Mouse (Mus musculus): ENCODE data around the gene Nudt8. TPM values are rescaled to one million over a fixed set of nuclear protein-coding genes. Genes with fewer than 3 reads are reported as not detected.

Nudt8 gene
- total RNA-seq, 4 experiments from 2014 or later = 7.4 to 10.5 (median 8.9) TPM

DNA sequence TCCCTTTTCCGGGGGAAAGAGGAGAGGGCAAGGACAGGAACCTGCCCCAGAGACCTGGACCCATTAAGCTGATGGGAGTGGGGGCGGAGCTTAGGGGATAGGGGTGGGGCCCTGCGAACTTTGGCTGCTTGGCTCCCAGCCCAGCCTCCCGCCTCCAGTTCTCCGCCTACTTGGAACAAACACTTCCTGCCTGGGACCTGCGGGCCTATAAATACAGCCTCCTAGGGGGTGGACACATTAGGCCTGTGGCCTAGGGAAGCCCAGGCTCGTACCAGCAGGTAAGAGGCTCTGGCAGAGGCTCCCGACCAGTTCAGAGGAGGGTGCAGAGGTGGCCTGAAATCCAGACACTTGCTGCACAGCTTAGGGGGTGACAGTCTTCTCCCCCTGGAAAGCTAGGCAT lies 14.0 kb upstream of the Nudt8 start, which contains the start of gene Acy3:
Gene Acy3, plus strand, starts transcription at position 237 of the 400 bp plus-strand sequence.
- DNase-seq (ENCODE audit: low spot score in 2 of 2) = peak; percentile 34 to 43

- no peak for DNase-seq (ENCODE audit: low spot score in 2 of 2)
Observed at GRCm38 (mm10) chr19:3988066-3988465, 12.3 kb upstream of the Nudt8 start.

GRCm38 (mm10) chr19:3988750-3989149 lies 11.6 kb upstream of the Nudt8 start:
- DNase-seq (ENCODE audit: low spot score in 2 of 2) = no peak

DNA sequence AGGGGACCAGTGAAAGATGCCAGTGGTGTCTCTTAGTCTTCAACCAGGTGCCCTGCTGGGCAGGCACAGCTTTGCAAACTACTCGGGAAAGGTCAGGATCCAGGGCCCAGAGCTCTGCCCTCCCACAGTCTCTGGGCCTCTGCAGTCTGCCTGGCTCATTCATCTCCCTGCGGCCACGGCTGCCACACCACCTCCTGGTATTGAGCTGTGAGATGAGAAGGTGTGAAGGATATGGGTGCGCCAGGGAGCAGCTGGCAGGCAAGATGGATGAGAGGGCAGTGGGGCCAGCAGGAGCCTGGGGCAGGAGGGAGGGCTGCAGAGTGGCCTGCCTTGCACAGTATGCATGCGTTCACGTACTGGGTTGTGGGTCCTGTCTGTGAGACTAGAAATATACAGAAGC lies 9.6 kb upstream of the Nudt8 start:
- DNase-seq (ENCODE audit: low spot score in 2 of 2) = no peak

GRCm38 (mm10) chr19:3991562-3991961 lies 8.8 kb upstream of the Nudt8 start:
- DNase-seq (ENCODE audit: low spot score in 2 of 2) = no peak

- no peak for DNase-seq (ENCODE audit: low spot score in 2 of 2)
Observed at GRCm38 (mm10) chr19:3991966-3992365, 8.4 kb upstream of the Nudt8 start.

GRCm38 (mm10) chr19:3992416-3992815 lies 8.0 kb upstream of the Nudt8 start, which contains the start of gene Tbx10:
Gene Tbx10, plus strand, starts transcription at chr19:3992752.
- DNase-seq (ENCODE audit: low spot score in 2 of 2) = no peak

DNA sequence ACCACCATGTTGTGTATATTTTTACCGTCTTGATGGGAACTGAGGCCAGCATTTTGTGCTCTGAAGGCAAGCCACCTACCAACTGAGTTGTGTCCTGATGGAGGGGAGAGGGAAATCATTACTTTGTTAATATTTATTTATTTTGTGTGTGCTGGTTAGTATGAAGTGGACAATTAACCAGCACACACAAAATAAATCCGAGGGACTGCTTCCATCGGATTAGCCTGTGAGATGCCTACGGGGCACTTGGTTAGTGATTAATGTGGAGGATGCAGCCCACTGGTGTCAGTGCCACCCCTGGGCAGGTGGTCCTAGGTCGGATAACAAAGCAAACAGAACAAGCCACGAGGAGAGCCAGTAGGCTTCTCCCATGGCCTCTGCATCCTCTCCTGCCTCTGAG lies 5.4 kb upstream of the Nudt8 start:
- DNase-seq (ENCODE audit: low spot score in 2 of 2) = no peak

DNA sequence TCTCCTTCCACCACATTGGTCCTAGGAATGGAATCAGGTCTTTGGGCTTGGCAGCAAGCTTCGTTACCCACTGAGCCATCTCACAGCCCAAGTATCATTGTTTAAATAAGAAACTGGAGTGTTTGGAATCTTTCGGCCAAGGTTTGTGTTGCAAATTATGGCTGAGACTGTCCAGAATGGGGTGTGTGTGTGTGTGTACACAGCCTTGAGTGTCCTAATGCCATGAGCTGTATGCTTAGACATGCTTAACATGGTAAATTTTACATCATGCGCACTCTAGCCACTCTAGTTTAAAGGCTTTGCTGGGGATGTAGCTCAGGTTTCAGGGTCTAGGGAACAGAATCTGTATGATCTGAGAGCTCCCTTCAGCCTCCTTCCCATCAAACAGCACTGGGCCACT lies 4.9 kb upstream of the Nudt8 start:
- DNase-seq (ENCODE audit: low spot score in 2 of 2) = no peak

DNA sequence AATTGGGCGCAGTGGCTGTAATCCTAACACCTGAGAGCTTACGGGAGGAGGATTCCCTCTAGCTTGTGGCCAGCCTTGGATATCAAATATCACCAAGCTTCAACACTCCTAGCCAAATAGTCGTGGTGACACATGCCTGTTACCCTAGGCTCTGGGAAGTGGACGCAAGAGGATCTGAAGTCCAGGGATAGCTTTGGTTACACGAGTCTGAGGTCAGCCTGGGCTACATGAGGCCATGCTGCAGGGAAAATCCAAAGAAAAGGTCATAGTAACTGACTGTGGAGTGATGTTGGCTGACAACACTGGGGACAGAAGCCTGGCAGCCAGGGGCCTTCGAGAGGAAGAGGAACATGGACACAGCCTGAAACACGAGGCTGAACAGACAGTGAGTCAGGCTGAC lies 4.3 kb upstream of the Nudt8 start:
- DNase-seq (ENCODE audit: low spot score in 2 of 2) = no peak

- DNase-seq (ENCODE audit: low spot score in 2 of 2) = no peak
Observed at GRCm38 (mm10) chr19:3996747-3997146, 3.6 kb upstream of the Nudt8 start.

- DNase-seq (ENCODE audit: low spot score in 2 of 2) = no peak
Observed at GRCm38 (mm10) chr19:3997231-3997630, 3.1 kb upstream of the Nudt8 start.

DNA sequence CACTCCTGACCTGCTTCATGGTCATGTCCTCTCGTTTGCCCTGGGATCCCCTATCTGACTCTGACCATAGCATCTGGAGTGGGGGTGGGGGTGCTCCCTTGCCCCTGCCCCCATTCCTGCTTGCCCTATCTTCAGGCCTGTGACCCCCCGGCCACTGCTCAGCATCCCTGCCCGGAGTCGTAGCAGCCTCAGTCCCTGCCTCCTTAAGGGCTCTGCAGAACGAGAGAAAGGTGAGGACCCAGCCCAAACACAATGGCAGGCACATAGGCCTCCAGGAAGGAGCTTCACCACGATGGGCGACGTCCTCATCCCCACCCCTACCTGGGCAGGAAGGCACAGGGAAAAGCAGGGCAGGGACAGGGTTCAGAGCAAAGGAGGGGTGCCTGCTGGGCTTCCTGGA lies 2.0 kb upstream of the Nudt8 start:
- no peak for DNase-seq (ENCODE audit: low spot score in 2 of 2)

GRCm38 (mm10) chr19:3999121-3999730 lies 1.2 kb upstream of the Nudt8 start:
- no peak for DNase-seq (ENCODE audit: low spot score in 2 of 2)

DNA sequence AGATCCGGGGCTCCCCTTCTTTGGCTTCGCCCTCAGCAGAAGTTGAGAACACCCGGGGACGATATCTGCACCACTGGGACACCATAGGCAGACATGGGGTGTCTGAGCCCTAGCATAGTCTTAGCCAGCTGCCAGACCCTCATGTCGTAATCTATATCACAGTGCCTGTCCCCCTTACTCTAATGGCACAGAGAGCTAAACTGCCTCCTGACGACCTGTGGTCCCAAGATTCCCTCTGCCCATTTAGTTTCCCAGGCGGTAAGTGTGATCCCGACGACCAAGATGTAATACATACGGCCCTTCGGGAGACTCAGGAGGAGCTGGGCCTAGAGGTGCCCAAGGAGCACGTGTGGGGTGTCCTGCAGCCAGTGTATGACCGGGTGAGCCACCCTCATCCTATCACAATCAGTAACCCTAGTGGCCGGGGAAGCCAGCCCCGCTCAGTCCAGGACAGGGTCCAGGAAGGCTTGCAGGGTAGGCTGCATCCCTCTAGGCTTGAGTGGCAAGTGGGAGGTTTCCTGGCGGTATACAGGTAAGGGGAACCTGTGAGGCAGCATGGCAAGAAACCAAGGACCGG lies 657 bp downstream of the Nudt8 start:
- no peak for DNase-seq (ENCODE audit: low spot score in 2 of 2)

DNA sequence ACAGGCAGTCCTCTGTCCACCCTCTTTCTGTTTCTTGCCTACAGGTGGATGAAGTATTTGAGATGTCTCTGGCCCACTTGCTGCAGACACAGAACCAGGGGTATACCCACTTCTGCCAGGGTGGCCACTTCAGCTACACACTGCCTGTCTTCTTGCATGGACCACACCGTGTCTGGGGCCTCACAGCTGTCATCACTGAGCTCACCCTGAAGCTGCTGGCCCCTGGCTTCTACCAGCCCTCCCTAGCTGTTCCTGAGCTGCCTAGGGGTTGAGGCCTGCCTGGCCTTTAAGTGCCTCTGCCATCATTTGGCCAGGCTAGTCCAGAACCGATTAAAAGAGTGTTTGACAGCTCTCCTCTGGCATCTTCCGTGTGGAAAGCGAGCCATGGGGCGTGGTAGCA lies 1.4 kb downstream of the Nudt8 start:
- no peak for DNase-seq (ENCODE audit: low spot score in 2 of 2)

DNA sequence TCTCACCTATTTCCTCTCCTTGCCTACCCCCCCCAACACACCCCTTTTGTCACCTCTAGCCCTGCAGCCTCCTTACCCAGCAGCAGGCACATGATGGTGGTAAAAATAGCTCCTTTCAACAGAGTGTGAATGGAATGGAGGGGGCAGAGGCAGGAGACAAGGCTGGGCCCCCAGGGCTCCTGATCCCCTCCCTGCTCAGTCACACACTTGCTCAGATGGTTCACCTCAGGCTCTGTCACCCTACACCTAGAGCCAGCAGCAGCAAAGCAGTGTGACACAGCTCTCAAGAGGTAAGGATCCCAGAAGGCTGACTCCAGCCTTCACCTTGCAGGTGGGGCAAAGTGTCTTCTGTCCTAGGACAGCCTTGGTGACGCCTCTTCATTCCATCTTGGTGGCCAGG lies 2.7 kb downstream of the Nudt8 start, which contains the start of gene Doc2g:
Gene Doc2g, plus strand, starts transcription at position 202 of the 400 bp plus-strand sequence.
- no peak for DNase-seq (ENCODE audit: low spot score in 2 of 2)

DNA sequence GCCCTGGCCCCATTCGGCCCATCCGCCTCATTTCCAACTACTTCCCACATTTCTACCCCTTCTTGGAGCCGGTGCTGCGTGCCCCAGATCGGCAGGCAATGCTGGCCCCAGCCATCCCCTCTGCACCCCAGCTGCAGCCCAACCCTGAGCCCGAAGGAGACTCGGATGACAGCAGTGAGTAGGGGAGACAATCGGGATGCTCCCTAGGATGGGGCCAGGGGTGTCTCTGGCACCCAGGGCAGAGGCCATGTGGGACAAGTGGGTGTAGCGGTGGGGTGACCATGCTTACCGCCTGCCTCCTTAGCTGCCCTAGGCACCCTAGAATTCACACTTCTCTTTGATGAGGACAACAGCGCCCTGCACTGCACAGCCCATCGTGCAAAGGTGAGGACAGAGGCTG lies 3.3 kb downstream of the Nudt8 start:
- DNase-seq (ENCODE audit: low spot score in 2 of 2) = no peak

DNA sequence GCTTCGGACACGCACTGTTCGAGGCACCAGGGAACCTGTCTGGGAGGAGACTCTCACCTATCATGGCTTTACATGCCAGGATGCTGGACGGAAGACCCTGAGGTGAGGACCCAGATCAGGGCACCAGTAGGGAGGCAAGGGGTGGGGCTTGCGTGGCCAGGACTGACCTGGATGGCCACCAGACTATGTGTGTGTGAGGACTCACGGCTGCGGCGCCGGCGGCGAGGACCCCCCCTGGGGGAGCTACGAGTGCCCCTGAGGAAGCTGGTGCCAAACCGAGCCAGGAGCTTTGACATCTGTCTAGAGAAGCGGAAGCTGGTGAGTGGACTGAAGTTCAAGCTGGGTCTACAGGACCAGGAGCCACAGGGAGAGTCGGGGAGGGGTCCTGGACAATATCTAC lies 4.0 kb downstream of the Nudt8 start:
- no peak for DNase-seq (ENCODE audit: low spot score in 2 of 2)

DNA sequence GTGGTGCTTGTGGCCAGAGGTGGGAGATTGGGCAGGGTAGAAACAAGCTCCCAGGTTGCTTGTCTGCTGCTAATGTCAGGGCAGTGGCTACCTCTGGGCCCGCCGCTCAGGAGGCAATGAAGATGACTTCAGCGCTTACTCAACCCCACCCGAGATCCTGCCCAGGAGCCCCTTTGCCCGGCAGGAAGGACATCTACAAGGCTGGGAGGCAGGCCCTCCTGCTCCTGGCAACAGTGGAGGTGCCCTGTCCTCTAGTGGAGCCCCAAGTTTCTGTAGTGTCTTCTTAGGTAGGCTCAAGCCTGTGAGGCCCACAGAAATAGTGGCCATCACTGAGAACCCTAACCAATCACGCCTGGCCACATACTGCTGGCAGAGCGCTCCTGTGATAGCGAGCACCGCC lies 4.7 kb downstream of the Nudt8 start:
- no peak for DNase-seq (ENCODE audit: low spot score in 2 of 2)

DNA sequence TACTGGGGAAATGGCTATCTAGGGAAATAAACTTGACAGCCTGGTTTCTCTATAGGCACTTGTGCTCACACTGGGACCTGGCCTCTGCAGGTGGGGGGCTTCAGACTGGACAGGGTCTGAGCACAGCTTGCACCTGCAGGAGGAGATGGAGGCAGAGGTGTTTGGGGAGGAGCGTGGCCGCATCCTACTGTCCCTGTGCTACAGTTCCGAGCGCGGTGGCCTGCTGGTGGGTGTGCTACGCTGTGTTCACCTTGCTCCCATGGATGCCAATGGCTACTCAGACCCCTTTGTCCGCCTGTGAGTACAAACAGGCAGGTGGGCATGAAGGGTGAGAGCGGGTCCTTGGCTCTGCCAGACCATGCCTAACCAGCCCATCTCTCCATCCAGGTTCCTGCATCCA lies 5.6 kb downstream of the Nudt8 start:
- DNase-seq (ENCODE audit: low spot score in 2 of 2) = no peak

- DNase-seq (ENCODE audit: low spot score in 2 of 2) = no peak
Observed at GRCm38 (mm10) chr19:4011086-4011485, 10.7 kb downstream of the Nudt8 start.

- peak; percentile 93 to 99 for DNase-seq (ENCODE audit: low spot score in 2 of 2)
Observed at GRCm38 (mm10) chr19:4012432-4013022, 12.1 kb downstream of the Nudt8 start, which contains the start of gene Ndufv1. Gene Ndufv1, minus strand, starts transcription at chr19:4012806.
